Mouse (Mus musculus) right cerebral cortex, postnatal 14 days (tissue): ENCODE results near the gene AI661453.

Experiments
- DNase-seq: peaks from one replicate; pipeline ENCODE4 v3.0.0; 2022

The AI661453 gene

GRCm38 (mm10) chr17:47441296-47442051 is 5.1 kb downstream of the AI661453 start:
- DNase-seq = no peak

DNA sequence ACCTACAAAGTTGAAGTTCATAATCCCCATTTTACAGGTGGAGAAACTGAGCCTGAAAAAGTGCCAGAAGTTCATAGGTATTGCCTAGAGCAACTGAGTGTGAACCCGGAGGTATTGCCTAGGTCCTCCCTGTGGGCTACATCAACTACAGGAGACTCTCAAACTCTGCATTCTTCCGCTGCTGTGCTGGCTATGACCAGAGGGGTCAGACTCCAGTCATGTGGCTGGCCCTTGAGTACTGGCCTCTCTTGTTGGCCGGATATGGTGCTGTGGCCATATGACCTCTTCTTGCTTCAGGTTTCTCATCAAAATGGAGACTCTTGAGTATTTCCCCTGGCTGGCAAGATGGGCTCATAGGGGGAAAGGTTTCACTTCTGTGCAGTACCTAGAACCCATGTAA is 5.9 kb downstream of the AI661453 start:
- no peak for DNase-seq

GRCm38 (mm10) chr17:47444113-47444512 is 7.7 kb downstream of the AI661453 start:
- DNase-seq = no peak

DNA sequence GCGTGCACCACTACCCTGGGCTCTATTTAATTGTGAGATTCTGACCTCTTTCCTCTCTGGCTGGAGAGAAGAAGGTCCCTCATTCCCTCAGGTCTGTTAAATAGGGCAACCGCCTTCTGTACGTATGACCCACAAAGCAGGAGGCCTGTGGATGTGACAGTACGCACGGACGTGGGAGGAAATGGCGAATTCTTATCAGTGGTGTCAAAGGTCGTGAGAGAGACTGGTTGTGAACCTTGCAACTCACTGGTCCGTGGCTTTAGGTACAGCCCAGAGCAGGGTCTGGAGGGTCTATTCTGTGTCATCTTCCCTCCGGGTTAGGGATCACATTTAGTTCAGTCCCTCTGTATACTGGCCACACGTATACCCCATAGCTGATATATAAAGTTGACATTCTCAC is 9.1 kb downstream of the AI661453 start:
- DNase-seq = no peak

DNA sequence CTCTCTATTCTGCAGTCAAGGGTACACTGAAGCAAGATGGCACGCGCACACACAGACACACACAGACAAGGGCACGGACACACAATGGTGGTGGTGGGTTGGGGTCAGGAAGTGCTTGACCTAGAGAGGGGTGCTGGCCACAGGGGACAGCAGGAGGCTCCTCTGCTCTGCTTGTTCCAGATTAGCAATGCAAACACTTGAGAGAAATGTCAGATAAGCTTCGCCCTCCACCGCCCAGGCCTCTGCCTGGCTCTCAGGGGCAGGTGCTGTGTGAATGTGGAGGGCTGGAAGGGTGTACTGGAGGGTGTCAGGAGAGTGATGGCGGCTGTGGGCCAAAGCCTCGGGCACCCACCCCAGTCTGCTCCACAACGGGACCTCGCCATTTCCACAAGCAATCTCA is 9.6 kb downstream of the AI661453 start:
- DNase-seq = no peak

DNA sequence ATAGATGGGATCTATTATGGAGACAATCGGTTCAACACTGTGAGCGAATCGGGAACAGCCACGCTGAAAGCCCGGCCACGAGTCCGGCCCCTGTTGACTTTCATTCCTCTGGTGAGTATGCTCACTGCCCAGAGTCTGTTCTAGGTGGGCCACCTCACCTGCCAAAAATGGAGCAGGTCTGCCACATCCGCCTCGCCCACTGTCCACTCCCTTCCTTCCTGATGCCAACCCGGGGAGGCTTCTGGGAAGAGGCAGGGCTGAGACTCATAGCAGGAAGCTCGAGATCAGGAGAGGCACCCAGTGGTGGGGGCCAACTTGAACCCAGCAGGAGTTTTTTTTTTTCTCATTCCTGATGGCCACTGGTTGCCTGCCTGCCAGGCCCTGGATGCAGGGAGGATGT is 10.1 kb downstream of the AI661453 start:
- DNase-seq = no peak

DNA sequence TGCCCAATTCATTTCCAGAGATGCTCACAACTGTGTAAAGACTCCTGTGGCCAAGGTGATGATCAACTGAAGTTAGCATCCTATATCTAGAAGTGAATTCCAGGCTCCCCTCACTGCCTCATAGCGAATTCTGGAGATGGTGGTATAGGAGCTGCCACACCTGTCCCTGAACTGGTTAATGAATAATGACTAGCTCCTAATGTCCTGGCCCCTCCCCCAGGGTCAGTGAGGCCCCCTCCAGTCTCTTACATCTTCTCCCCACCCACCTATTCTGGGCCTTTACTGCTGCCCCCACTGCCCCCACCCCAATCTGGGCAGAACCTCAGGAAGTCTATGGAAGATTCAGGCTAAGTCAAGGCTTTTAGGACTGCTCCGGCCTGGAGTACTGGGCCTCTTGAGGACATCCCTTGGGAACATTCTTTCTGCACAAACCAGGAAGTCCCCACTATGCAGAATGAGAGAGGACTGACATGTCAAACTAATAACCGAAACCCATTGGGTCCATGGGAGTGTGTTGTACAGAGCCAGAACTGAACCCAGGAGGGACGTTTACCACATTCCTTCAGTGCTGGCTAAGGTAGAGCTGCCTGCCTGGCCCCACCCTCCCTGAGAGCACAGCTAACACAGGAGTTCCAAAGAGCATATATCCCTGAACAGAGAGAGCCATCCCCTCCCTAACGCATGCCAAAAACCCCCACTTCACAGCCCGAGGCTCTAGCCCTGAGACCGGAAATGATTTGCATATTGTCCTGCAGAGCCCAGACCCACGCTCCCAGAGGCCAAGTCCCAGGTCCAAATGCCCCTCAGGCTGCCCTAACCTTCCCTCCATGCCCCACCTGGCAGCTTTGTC is 12.3 kb downstream of the AI661453 start:
- no peak for DNase-seq

DNA sequence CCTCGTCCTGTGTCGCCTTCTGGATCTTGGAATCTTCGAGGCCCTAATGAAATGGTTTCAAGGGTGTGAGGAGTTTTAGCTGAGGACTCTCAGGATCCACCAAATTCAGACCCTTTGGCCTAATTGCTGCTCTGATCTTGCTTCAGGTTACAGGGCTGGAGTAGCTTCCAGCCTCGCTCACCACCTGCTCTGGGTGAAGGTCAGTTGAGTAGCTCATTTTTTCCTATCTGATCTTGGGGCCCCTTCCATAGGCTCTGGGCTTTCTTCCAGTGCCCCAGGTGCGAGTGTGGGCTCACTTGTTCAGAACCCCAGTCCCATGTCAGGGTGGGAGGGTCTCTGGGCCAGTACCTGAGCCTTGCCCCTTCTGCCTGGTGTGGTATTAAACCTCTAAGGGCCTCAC is 13.0 kb downstream of the AI661453 start:
- no peak for DNase-seq

- no peak for DNase-seq
Measured at GRCm38 (mm10) chr17:47450239-47450638, 13.8 kb downstream of the AI661453 start.

DNA sequence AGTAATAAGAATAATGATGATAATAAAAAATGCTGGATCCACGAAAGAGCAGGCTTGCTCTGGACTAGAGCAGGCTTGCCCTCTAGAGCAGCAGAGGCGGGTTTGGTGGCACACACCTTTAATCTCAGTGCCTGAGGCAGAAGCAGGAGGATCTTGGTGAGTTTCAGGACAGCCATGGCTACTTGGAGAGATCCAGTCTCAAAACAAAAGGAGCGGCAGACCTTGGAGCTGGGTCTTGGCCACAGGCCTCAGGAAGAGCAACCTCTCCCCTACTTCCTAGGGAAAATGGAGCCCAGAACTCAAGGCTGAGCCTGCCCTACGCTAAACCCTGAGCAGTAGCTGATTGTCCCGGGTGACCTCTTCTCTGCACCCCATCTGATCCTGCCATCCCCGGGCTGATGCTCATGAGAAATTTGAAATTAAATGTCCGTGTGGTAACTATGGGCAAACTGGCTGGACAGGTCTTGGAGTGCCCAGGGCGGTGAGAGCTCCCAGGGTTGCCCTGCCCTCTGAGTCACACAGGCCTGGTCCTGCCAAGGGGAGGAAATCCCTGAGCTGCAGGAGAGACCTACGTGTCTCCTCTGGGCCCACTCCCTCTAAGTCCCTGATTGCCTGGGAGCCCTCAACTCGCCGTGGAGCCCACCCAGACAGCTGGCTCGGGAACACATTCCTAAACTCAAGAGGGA is 14.6 kb downstream of the AI661453 start:
- DNase-seq = no peak

GRCm38 (mm10) chr17:47452886-47453285 is 16.5 kb downstream of the AI661453 start:
- DNase-seq = no peak

DNA sequence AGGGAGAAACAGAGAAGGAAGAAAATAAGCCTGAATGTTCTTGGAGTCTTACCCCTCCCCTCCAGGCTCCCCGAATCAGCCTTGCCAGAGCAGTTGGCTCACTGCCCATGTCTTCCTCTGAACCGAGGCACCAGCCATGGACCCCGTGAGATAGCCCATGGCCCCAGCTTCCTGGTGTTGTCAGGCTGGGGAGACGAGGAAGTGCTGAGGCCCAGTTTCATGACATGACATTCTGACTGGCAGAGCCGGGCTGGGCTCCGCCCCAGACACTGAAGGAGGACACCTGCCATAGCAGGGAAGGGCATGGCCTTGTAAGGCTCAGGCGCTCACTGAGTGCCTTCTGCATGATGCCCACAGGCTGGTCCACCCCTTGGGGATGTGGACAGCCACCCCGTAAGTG is 18.3 kb downstream of the AI661453 start:
- DNase-seq = peak; percentile 27

GRCm38 (mm10) chr17:47458310-47458709 is 21.9 kb downstream of the AI661453 start:
- DNase-seq = no peak

DNA sequence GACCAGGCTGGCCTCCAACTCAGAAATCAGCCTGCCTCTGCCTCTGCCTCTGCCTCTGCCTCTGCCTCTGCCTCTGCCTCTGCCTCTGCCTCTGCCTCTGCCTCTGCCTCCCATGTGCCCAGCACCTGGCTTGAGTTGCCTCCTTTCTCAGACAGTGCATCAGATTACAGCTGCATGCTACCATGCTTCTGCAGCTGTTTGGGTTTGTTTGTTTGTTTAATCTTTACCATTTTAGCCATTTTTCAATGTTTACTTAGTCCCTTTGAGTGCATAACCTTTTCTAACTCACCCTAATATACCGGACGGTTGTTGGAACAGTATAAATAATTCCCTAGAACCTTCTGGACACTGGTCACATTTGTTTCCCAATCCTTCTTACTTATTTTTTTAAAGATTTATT is 22.5 kb downstream of the AI661453 start:
- no peak for DNase-seq

GRCm38 (mm10) chr17:47459341-47459919 is 23.0 kb downstream of the AI661453 start:
- no peak for DNase-seq

GRCm38 (mm10) chr17:47461688-47462087 is 25.3 kb downstream of the AI661453 start:
- no peak for DNase-seq

- no peak for DNase-seq
Measured at GRCm38 (mm10) chr17:47462209-47462608, 25.8 kb downstream of the AI661453 start.

DNA sequence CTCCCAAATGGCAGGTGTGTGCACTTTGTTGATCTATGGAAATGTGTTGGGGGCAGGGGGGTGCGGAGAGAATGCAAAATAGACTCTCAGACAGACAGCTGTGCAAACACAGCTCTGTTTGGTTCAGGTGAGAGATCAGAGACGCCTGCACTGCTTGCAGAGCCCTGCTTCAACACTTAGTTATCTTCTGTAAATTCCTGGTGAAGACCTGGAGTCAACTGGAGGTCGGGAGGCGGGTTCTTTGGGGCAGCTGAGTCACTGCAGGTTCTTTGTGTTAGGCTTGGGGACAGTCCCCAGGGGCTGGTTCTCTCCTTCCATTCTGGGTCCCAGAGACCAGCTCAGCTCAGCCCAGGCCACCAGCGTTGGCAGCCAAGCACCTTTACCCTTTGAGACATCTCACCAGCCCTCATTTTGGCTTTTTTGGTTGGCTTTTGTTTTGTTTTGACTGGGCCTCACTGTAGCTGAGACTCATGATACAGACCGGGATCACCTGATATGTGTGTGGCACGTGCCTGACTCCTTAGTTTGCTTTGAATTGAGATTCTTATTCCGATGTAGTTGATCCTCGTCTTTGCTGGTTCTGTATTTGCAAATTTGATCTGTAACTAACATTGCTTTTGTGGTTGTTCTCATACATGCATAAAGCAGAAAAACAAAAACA is 26.4 kb downstream of the AI661453 start:
- DNase-seq = no peak

DNA sequence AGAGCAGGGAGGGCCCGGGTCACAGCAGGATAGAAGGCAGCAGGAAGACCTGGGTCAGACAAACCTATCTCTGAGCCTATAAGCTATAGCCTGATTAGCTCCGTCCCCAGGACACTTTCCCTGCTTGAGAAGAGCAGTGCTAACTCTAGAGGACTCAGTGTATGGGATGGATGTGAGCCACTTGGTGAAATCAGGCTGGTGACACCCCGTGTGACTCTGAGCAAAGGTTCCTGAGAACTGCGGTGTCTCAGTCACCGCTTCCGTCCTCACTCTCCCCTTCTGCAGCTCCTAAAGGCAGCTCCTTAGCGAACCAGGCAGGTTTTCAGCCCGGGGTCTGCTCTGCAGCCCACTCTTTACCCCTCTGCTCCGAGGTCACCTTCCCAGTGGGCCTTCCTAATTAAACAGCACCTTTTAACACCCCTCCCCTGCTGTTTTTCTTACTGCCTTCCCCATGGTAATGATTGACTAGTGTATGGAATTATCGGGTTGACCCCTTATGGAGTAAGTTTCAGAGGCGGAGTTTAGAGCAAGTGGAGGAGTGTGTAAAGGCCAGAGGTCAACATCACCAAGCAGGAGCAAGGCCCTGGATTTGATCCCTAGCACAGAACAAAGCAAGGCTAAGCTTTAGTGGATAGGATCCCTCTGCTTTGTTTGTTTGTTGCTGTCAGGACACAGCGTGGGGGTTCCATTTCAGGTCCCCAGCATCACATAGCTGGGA is 28.0 kb downstream of the AI661453 start:
- no peak for DNase-seq

GRCm38 (mm10) chr17:47465016-47465415 is 28.6 kb downstream of the AI661453 start:
- no peak for DNase-seq

DNA sequence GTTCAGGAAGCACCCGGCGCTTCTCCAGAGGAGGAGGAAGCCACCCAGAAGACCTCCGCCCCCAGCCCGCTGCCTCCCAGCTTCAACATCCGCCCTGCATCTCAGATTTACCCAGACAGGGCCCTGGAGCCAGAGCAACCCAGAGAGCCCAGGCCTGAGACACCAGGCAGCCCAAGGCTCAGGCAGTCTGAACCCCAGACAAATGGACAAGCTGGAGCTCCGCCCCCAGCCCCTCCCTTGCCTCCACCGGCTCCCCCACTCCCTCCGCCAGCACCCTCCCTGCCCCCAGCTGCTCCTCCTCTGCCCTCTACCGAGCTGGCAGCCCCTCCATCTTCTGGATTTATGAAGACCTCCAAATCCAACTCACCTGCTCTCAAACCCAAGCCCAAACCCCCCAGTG is 29.9 kb downstream of the AI661453 start:
- no peak for DNase-seq

DNA sequence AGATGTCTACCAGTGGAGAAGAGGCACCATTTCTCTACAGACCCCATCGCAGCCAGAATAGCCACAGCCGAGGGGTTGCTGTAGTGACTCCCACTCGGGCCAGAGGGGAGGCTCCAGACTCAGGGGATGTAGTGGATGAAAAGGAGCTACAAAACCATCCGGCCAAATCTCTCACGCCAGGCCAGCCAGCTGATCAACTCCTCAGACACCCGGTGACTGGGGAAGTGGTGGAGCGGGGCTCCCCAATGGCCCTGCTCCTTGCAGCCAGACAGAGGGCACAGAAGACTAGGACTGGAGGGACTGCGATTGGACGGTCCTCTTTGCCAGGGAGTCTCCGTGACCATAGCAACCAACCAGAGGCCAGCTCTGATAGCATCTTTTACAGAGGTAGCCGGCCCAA is 31.2 kb downstream of the AI661453 start:
- DNase-seq = no peak
